Mouse (Mus musculus) heart, adult 2 months (tissue): ENCODE measurements at regions not wholly inside any gene's neighbourhood (a gene's known extent, or its start where the extent isn't known, plus 50 kb on each side); places are given as distances from the start of the nearest gene placed in this dataset.
A peak's percentile ranks its signal among the peaks of the same experiment; 100 is the strongest.

Source experiments
- CTCF ChIP-seq: fragments of 200-600 bp; IDR thresholded peaks from 2 replicates; pipeline ENCODE4 v1.8.1; 2022; ENCODE audit warnings: antibody characterized with exemption, mild to moderate bottlenecking, moderate library complexity
- EP300 ChIP-seq: fragments of 200-500 bp; IDR thresholded peaks from 2 replicates; pipeline ENCODE4 v1.6.1; 2011; ENCODE audit warnings: low read depth, low read length, control low read depth; ENCODE audit not compliant: insufficient read depth
- POLR2A ChIP-seq: fragments of 200-500 bp; IDR thresholded peaks from 2 replicates; pipeline ENCODE4 v1.6.1; 2011; ENCODE audit warnings: mild to moderate bottlenecking, low read depth, low read length, control low read depth; ENCODE audit not compliant: insufficient read depth

DNA sequence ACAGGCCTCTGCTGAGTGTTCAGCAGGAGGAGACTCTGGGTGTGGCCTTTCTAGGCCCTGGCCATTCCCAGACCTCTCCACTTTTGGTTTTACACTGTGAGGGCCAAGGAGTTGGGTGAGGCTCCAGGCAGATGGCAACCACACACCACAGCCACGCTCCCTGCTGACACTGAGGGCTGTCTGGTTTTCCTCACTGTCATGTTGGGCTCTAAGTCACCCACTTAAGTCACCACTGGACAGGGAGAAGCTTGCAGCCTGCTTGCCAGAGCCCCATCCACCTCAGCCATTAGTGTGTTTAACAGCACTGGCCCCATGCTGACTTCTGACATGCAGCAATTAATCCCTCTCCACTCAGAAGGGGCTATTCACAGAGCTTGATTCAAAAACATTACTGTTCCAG lies 170.6 kb downstream of the Sec61b start:
- TF ChIP-seq EP300 = peak; percentile 99
- TF ChIP-seq POLR2A = 0 out of 2 replicates have a peak, but pooled peaks have one; percentile 12
- TF ChIP-seq CTCF = no peak
